Comparison of ENCODE assay signal across 8 mouse cellular contexts in the genomic region with DNA sequence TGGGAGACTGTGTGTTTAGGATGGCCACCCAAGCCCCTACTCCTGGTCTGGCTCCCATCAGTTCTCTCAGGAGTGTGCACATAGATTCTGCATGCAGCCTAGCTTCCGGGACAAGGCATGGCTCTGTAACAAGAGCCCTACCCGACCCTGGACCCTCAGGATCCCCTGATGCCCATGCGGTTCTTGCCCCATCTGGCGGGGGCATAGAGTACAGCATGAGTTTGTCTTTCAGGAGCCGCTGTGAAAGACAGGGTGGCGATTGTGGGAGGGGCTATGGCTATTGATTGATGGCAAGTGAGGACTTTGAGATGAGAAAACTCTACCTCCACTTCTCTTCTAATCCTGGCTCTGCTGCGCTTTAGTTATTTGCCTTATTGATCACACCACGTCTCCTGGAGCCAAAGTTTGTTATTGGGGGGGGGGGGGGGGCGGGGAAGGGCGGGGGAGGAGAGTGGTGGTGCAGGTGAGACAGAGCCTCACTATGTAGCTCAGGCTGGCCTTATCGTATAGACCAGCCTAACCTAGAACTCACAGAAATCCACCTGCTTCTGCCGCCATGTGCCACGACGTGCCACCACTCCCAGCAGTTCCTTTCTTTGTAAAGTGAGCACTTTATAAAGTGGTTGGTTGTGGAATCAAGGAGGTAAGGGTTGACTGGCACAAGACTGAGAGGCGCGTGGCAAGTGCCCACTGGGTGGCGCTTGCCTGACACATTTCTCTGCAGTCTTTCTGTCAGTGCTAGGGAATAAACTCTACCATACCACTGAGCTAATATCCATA. TPM values are rescaled to one million over a fixed set of nuclear protein-coding genes. Genes with fewer than 3 reads are reported as not detected.
DNase-seq lines count a peak whose midpoint lies in the region; ATAC-seq and TF ChIP-seq lines count a peak whose summit lies in the region.

No protein-coding gene starts in this region.

- H3K36me3 ChIP-seq in heart, embryonic 11.5 days (ENCODE audit: control insufficient read depth, insufficient read depth, low read length) = no peaks in the 10 kb centered on the region
- H3K36me3 ChIP-seq in kidney, postnatal 0 days (ENCODE audit: insufficient read depth, low read length) = peaks cover 4% of the 10 kb centered on the region; the same call in 1 of the 2 replicates
- peaks cover 15% of the 10 kb centered on the region; the same call in 1 of the 2 replicates for H3K36me3 ChIP-seq in midbrain, postnatal 0 days (ENCODE audit: insufficient read depth, low read length)
- no peaks in the 10 kb centered on the region for H3K36me3 ChIP-seq in stomach, embryonic 16.5 days (ENCODE audit: control insufficient read depth, insufficient read depth, low read length)

- no peak overlapping the region for H3K9ac ChIP-seq in heart, embryonic 11.5 days (ENCODE audit: low read depth, low read length)
- H3K9ac ChIP-seq in kidney, postnatal 0 days (ENCODE audit: low read depth, low read length) = no peak overlapping the region
- H3K9ac ChIP-seq in midbrain, postnatal 0 days (replicated peaks; ENCODE audit: low read length, poor library complexity, severe bottlenecking) = no peak overlapping the region
- no peak overlapping the region for H3K9ac ChIP-seq in stomach, embryonic 16.5 days (ENCODE audit: low read length)

- no peak overlapping the region for H3K27ac ChIP-seq in heart, embryonic 11.5 days (ENCODE audit: low read depth, low read length)
- H3K27ac ChIP-seq in kidney, postnatal 0 days = no peak overlapping the region
- H3K27ac ChIP-seq in midbrain, postnatal 0 days (ENCODE audit: low read depth, low read length) = no peak overlapping the region
- no peak overlapping the region for H3K27ac ChIP-seq in stomach, embryonic 16.5 days (ENCODE audit: low read length)

- no peaks in the 10 kb centered on the region for H3K9me3 ChIP-seq in heart, embryonic 11.5 days (replicated peaks; ENCODE audit: control insufficient read depth, low read length)
- H3K9me3 ChIP-seq in kidney, postnatal 0 days (replicated peaks; ENCODE audit: low read length) = no peaks in the 10 kb centered on the region
- no peaks in the 10 kb centered on the region for H3K9me3 ChIP-seq in midbrain, postnatal 0 days (ENCODE audit: low read length)
- H3K9me3 ChIP-seq in stomach, embryonic 16.5 days (replicated peaks; ENCODE audit: control insufficient read depth, low read length) = no peaks in the 10 kb centered on the region

- H3K4me3 ChIP-seq in heart, embryonic 11.5 days (ENCODE audit: low read depth, low read length) = no peak overlapping the region
- no peak overlapping the region for H3K4me3 ChIP-seq in kidney, postnatal 0 days (replicated peaks; ENCODE audit: low read depth, low read length)
- H3K4me3 ChIP-seq in midbrain, postnatal 0 days (ENCODE audit: low read depth, low read length) = no peak overlapping the region
- H3K4me3 ChIP-seq in stomach, embryonic 16.5 days (replicated peaks; ENCODE audit: low read length) = no peak overlapping the region

- DNase-seq in 416B (ENCODE audit: low read depth) (peak; percentile 73), liver (peak; percentile 62)
- peak; percentile 45 to 80 for DNase-seq in adrenal gland, adult (ENCODE audit: inconsistent age in 2 of 2, low spot score in 1 of 2)
- DNase-seq in embryo, embryonic 11 days = peak; percentile 80
- DNase-seq in kidney, postnatal 0 days (ENCODE audit: low spot score) = peak; percentile 68
- peak; percentile 69 for DNase-seq in midbrain, postnatal 0 days (ENCODE audit: low spot score)

- TF ChIP-seq CTCF in kidney, postnatal 0 days (IDR thresholded peaks at IDR 0.05; ENCODE audit: low read depth) = peak; percentile 78
- TF ChIP-seq CTCF in midbrain, postnatal 0 days (IDR thresholded peaks at IDR 0.05) = peak; percentile 78

- peak overlapping the region; percentile 2; the same call in 1 of the 2 replicates for H3K4me2 ChIP-seq in heart, embryonic 11.5 days
- H3K4me2 ChIP-seq in kidney, postnatal 0 days (ENCODE audit: low read length) = peak overlapping the region; percentile 30; the same call in 1 of the 2 replicates
- no peak overlapping the region for H3K4me2 ChIP-seq in midbrain, postnatal 0 days (ENCODE audit: low read depth, low read length, poor library complexity, severe bottlenecking)
- no peak overlapping the region; the same call in 1 of the 2 replicates for H3K4me2 ChIP-seq in stomach, embryonic 16.5 days (ENCODE audit: low read depth, low read length)

- WGBS in heart, embryonic 11.5 days (ENCODE audit: insufficient replicate concordance) = 7% methylated on average over 17 of the region's 17 CpGs
- WGBS in kidney, postnatal 0 days = 4% methylated on average over 17 of the region's 17 CpGs
- WGBS in midbrain, postnatal 0 days = 7% methylated on average over 17 of the region's 17 CpGs
- WGBS in stomach, embryonic 16.5 days = 8% methylated on average over 17 of the region's 17 CpGs

- H3K27me3 ChIP-seq in heart, embryonic 11.5 days (ENCODE audit: control insufficient read depth, insufficient read depth, low read length) = no peaks in the 10 kb centered on the region
- H3K27me3 ChIP-seq in kidney, postnatal 0 days (ENCODE audit: insufficient read depth, low read length) = no peaks in the 10 kb centered on the region
- H3K27me3 ChIP-seq in midbrain, postnatal 0 days (ENCODE audit: insufficient read depth, low read length) = no peaks in the 10 kb centered on the region; the same call in 1 of the 2 replicates
- no peaks in the 10 kb centered on the region for H3K27me3 ChIP-seq in stomach, embryonic 16.5 days (ENCODE audit: control insufficient read depth, insufficient read depth, low read length)

- peak; percentile 43; the same call in 1 of the 2 replicates for ATAC-seq in heart, embryonic 11.5 days (replicated peaks; ENCODE audit: insufficient number of reproducible peaks, low FRiP score, low TSS enrichment)
- ATAC-seq in kidney, postnatal 0 days (replicated peaks; ENCODE audit: low FRiP score, low read depth) = peak; percentile 89
- ATAC-seq in midbrain, postnatal 0 days (ENCODE audit: low FRiP score) = peak; percentile 72
- peak; percentile 59; the same call in 1 of the 2 replicates for ATAC-seq in stomach, embryonic 16.5 days (ENCODE audit: insufficient read depth, low FRiP score)

- 0 out of 2 replicates have a peak, but pooled peaks cover 3% of the 10 kb centered on the region for H3K4me1 ChIP-seq in heart, embryonic 11.5 days (ENCODE audit: control insufficient read depth, insufficient read depth, low read length)
- no peaks in the 10 kb centered on the region for H3K4me1 ChIP-seq in kidney, postnatal 0 days (replicated peaks; ENCODE audit: insufficient read depth, low read length)
- H3K4me1 ChIP-seq in midbrain, postnatal 0 days (ENCODE audit: insufficient read depth, low read length) = no peaks in the 10 kb centered on the region
- no peaks in the 10 kb centered on the region for H3K4me1 ChIP-seq in stomach, embryonic 16.5 days (ENCODE audit: control insufficient read depth, insufficient read depth, low read length)

RNA-seq across cellular contexts. Expression of a gene that starts 14.5 kb away (rescaled TPM):
- polyA plus RNA-seq in heart, embryonic 11.5 days (2014; fragmentation: Nextera tagmentation; extraction: Ambion mirVana) = 192 and 200 TPM in 2 replicates
- polyA plus RNA-seq in kidney, postnatal 0 days (2015; fragmentation: Nextera tagmentation; extraction: Ambion mirVana) = 333 and 339 TPM in 2 replicates
- total RNA-seq in midbrain, postnatal 0 days (2014; rRNA removed) = 45.6 and 60.1 TPM in 2 replicates
- 247 and 253 TPM in 2 replicates for polyA plus RNA-seq in midbrain, postnatal 0 days (2015; fragmentation: Nextera tagmentation; extraction: Ambion mirVana)
- polyA plus RNA-seq in stomach, embryonic 16.5 days (2015; fragmentation: Nextera tagmentation; extraction: Ambion mirVana) = 186 and 194 TPM in 2 replicates

RNA-seq across cellular contexts. Expression of a gene that starts 41.3 kb away (rescaled TPM):
- polyA plus RNA-seq in heart, embryonic 11.5 days (2014; fragmentation: Nextera tagmentation; extraction: Ambion mirVana) = 83.1 and 83.8 TPM in 2 replicates
- 99.7 and 114 TPM in 2 replicates for polyA plus RNA-seq in kidney, postnatal 0 days (2015; fragmentation: Nextera tagmentation; extraction: Ambion mirVana)
- total RNA-seq in midbrain, postnatal 0 days (2014; rRNA removed) = 20.9 and 23.9 TPM in 2 replicates
- 27.7 and 29.7 TPM in 2 replicates for polyA plus RNA-seq in midbrain, postnatal 0 days (2015; fragmentation: Nextera tagmentation; extraction: Ambion mirVana)
- 86.7 and 88.2 TPM in 2 replicates for polyA plus RNA-seq in stomach, embryonic 16.5 days (2015; fragmentation: Nextera tagmentation; extraction: Ambion mirVana)

Comparison
In these comparisons a context has a peak if more than half of its experiments do, and no peak if none do; other contexts are left out.
1. H3K4me2 ChIP-seq: peak in heart, embryonic 11.5 days (single experiment) and kidney, postnatal 0 days (single experiment); none in midbrain, postnatal 0 days (single experiment) and stomach, embryonic 16.5 days (single experiment).
2. Peak in every context shown above with its lines, with median percentiles within 50 percentile points of each other: DNase-seq and ATAC-seq.